Mouse (Mus musculus): ENCODE measurements around the gene Smad3.

GRCm38 (mm10) chr9:63658436-63658835, 99.4 kb downstream of the Smad3 start:
- TF ChIP-seq CTCF (conservative IDR thresholded peaks at IDR 0.05; ENCODE audit: insufficient read depth, insufficient read length, low read depth, low read length) (no peak), POLR2A (IDR thresholded peaks at IDR 0.05; ENCODE audit: low read depth, low read length) (no peak)
